Mouse (Mus musculus): ENCODE measurements at regions not wholly inside any gene's neighbourhood (a gene's known extent, or its start where the extent isn't known, plus 50 kb on each side); places are given as distances from the start of the nearest gene placed in this dataset.

- no peak for DNase-seq (ENCODE audit: low read depth, low spot score)
These were observed 569.0 kb downstream of the Lrriq3 start for GRCm38 (mm10) chr3:155662280-155662679.

DNA sequence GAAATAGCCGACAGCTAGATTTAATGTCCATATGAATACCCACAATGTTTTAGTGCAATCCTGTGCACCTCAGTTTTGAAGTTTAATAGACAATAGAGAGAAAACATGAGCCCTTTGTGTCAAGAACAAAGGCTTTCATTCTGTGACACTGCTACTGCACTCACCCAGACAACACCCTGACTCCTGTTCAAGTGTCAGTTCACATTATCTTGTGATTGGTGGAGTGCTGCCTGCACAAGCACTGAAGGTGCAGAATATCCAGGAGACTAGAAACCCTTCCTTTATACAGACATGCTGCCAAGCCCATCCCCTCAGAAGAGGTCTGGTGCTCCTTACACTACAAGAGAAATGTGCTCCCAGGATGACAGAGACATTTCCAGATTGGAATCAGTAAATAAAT, 579.3 kb downstream of the Lrriq3 start:
- DNase-seq (ENCODE audit: low read depth, low spot score), result no peak

DNA sequence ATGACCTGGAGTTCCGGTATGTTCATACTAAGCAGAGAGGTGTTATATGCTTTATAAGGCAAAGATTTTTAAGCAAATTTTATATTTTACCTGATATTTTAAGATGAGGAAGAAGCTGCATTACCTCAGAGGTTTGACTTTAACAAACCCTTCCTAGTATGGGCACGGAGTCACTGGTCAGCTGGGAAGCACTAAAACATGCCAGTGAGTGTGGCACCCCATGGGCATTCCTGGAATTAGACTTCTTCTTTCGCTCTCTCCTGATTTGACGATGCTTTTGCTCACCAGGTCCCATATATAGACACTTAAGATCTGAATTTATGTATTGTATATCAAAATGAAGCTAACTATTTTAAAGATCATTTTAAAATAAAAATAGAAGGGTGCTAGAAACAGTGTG, 587.0 kb downstream of the Lrriq3 start:
- no peak for DNase-seq (ENCODE audit: low read depth, low spot score)

- DNase-seq (ENCODE audit: low read depth, low spot score), result no peak
These were observed 589.9 kb downstream of the Lrriq3 start for GRCm38 (mm10) chr3:155682921-155683813.

- DNase-seq (ENCODE audit: low read depth, low spot score), result no peak
These were observed 595.1 kb downstream of the Lrriq3 start for GRCm38 (mm10) chr3:155688358-155688757.

DNA sequence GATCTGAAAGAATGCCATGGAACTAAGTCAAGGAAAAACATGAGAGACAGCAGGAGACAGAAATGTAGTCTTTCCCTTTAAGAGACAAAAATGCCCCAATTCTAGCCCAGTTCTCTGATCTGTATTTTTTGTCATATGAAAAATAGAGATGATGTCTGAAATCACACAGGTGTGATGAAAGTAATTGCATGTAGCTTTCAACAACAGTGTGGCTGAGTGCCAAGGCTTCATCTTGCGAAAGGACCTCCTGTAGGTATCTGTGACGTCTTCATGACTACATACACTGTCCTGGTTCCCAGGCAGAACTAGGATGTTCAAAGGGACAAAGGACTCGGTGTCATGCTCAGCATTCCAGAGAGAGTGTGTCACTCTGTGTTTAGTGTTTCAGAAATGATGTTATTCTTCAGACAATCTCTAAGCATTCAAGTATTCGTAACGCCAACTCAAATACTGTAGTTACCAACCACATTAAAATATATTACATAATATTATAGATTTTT, 629.8 kb downstream of the Lrriq3 start:
- DNase-seq (ENCODE audit: low read depth, low spot score), result no peak

DNA sequence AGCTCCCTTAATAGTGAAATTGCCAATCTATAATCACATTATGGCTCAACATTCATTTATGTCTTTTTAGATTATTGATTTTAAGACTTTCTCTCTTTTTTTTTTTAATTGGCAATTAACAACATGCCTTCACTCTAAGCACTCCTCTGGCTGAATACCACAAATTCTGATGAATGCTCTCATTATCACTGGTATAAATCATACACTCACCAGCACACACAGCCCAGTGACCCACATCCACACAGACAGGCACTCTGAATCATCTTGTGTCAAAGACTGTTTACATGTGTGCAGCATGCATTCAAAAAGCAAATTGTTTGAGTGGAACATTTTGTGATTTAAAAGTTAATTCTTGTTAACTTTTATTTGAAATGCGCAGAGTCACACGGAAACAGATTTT, 649.2 kb downstream of the Lrriq3 start:
- no peak for DNase-seq (ENCODE audit: low read depth, low spot score)

- DNase-seq (ENCODE audit: low read depth, low spot score), result peak; percentile 59
These were observed 653.4 kb downstream of the Lrriq3 start for GRCm38 (mm10) chr3:155746601-155747000.

DNA sequence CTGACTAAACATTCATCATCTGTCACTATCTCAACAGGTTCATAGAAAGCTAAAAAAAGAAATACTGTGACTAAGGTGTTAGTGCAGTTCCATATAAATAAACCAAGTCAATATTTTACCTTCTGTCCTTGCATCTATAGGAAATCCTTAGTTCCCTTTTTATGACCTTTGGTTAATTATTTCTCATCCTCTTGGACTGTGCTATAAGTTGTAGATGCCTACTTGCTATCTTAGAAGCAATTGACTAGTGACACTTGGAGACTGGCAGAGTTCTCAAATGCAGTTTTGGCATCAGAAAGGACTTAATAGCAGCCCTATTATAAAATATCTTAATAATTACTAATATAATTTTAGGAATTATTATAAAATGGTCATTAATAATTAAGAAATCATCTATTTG, 654.3 kb downstream of the Lrriq3 start:
- no peak for DNase-seq (ENCODE audit: low read depth, low spot score)

DNA sequence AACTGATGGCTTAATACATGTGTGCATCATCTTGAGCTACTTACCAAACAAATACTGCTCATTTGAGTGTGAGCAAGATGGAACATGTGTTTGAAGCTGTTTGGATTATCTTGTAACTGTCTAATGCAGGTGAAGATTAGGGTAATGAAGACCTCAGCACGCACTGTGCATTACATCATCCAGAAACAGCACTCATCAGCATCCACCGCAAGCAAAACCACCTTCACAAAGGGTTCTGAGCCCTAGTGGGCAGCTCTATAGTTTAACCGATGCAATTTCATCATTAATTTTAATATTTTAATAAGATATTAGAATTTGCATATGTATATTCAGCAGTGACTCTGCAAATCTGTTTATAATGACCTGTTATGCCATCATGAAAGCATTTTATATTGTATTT, 664.1 kb downstream of the Lrriq3 start:
- DNase-seq (ENCODE audit: low read depth, low spot score), result no peak

DNA sequence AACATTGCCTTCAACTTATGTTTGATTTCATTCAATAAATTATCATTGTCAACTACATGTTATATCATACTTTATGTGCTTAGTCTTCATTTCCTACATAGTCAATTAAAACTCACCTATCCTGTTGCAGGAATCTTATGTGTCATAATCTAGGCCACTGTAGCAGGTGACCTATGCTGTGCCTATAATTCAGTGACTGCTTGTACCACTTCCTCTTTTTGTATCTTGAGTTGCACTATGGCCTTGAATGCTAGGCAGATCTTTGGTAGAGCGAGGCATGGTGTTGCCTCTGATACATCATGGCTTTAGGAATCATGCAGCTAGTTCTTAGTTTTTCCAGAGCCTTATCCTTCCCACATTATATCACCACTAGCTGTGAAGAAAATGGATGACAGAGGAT, 682.8 kb downstream of the Lrriq3 start:
- DNase-seq (ENCODE audit: low read depth, low spot score), result no peak

DNA sequence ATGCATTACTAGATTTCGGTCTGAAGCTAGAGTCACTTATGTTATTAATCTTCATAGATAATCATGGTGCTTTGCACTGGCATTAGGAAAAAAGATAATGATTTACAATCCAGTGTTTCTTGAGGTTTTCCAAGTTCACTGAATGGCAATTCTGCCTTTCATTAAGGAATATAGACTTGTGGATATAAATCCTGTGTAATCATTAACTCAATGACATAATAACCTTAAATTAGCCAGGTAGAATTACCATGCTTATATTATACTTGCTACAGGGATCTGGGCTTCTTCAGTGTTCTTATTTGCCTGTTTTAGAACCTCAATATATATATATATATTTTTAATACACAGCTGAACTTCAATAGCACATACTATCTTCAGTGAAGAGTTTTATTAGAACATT, 683.8 kb downstream of the Lrriq3 start:
- DNase-seq (ENCODE audit: low read depth, low spot score), result no peak

GRCm38 (mm10) chr3:155815693-155816092, 722.5 kb downstream of the Lrriq3 start:
- no peak for DNase-seq (ENCODE audit: low read depth, low spot score)

DNA sequence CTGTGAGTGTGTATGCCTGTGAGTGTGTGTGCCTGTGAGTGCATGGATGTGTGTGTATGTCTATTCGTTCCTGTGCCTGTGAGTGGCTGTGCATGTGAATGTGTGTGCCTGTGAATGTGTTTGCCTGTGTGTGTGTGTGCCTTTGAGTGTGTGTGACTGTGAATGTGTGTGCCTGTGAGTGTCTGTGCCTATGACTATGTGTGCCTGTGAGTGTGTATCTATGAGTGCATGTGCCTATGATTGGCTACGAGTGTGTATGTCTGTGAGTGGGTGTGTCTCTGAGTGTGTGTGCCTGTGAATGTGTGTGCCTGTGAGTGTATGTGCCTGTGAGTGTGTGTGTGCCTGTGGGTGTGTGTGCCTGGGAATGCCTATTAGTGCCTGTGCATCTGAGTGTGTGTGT, 731.6 kb downstream of the Lrriq3 start:
- no peak for DNase-seq (ENCODE audit: low read depth, low spot score)

GRCm38 (mm10) chr3:155866286-155866685, 695.3 kb upstream of the Negr1 start:
- DNase-seq (ENCODE audit: low read depth, low spot score), result no peak

DNA sequence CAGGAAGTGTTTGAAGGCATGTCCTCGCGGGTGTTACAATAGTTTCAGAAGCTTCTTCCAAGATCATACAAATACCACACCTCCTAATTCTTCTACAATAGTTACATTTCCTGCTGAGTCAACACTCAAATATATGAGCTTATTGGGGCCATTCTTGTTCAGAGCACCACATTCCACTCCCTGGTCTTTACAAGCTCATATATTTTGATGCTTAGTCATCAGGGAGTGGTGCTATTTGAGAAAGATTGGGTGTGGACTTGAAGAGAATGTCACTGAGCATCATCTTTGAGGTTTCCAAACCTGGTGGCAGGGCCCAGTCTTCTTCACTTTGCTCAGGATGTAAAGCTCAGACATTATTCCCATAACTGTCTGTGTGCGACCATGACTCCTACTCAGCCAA, 685.9 kb upstream of the Negr1 start:
- DNase-seq (ENCODE audit: low read depth, low spot score), result no peak

- no peak for DNase-seq (ENCODE audit: low read depth, low spot score)
These were observed 683.2 kb upstream of the Negr1 start for GRCm38 (mm10) chr3:155878401-155878800.

DNA sequence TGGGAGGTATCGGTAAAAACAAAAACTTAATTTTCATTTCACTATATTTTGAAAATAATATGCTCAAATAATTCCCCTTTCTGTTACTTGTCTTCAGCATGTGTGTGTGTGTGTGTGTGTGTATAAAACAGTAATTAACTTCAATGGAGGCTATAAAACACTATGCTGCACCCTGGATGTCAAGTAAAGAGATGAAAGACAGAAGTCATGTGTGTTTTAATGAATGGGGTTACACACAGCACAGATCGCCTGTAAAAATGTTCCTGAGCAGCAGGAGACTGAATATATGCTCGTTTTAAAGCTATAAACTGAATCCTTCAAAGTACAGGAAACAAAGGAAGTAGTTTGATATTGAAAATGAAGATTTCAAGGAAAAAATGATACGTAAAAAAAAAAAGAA, 680.9 kb upstream of the Negr1 start:
- DNase-seq (ENCODE audit: low read depth, low spot score), result no peak

DNA sequence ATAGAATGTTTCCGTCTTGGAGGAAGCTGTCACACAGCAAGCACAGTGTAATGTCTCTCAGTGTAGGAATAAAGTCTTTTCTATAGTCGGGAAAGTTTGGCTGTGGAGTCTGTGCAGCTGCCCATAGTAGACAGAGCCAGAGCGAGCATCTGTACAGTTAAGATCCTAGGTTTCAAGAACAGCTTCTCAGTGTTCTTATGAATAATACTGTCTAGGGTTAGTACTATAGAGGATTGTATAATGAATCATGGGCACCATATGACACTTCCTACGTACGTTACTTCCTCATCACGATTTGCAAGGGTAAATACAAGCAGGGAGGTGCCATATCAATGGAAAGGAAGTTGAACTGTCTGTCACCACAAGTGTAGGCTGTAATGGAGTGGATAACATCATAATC, 645.6 kb upstream of the Negr1 start:
- no peak for DNase-seq (ENCODE audit: low read depth, low spot score)

DNA sequence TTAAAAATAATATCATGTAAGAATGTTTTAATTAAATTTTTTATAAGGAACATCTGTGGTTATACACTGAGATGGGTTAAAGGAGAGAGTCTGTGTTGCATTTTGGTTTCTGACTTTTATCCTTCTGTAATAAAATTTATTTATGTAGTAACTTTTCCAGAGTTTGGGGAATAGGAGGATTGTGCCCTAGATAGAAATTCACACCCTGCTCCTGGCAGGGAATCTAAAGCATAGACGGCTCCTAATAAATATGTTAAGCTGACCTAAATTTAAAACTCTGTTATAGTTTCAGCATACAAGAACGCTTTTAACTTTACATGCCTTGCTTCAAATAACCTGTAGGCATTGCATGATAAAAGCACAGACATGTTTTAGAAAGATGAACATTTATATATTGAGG, 618.7 kb upstream of the Negr1 start:
- DNase-seq (ENCODE audit: low read depth, low spot score), result no peak

DNA sequence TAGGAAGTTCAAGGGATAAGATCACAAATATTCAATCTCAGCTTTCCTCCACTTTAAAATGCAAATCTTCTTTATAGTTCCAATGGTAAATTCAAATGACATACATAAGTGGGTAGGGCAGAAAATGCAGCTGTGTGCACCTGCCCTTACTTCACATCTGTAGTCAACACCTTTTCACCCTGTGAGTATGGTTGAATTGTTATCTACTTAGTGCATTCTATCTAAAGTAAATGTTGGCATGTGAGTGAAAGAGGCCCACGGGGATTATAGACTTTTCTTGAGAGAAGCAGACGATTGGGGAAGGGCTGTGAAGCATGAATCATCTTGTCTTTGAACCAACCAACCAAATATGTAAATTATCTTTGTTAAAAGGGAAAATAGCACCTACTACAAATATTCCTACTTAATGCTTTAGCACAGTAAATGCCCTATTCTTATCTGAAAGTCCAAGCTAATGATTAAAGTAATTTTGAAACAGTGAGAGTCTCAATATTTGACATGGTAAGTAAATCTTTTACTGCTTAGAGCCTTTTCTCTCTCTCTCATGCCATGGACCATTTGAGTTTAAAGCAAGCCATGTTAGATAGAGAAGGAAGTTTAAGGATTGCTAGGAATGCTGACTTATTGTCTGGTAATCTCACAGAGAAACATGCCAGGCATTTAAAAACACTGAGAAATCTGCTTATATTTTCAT, 617.4 kb upstream of the Negr1 start:
- no peak for DNase-seq (ENCODE audit: low read depth, low spot score)

GRCm38 (mm10) chr3:155945188-155945587, 616.4 kb upstream of the Negr1 start:
- DNase-seq (ENCODE audit: low read depth, low spot score), result no peak

DNA sequence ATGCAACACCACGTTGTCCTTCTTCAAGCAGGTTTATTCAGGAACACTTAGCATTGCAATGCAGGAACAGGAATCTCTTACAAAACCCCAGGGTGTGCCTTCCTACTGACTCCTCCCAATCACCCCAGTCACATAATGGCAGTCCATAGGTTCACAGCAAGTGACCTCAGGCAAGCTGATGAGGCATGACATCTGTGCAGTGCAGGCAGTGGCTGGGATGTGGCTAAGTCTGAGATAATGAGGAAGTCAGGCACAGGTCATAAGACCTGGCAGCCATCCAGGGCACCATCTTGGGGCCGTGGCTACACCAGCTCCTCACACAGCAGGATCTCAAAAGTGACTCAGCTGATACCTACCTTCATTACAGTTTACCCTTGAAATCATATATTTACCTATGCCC, 599.1 kb upstream of the Negr1 start:
- DNase-seq (ENCODE audit: low read depth, low spot score), result peak; percentile 83
